In genomic region chr6:31517681-31518337, GRCm38 (mm10) we compare ENCODE assay signal across 11 mouse cellular contexts. TPM values are rescaled to one million over a fixed set of nuclear protein-coding genes. Genes with fewer than 3 reads are reported as not detected.
DNase-seq lines count a peak whose midpoint lies in the region; ATAC-seq and TF ChIP-seq lines count a peak whose summit lies in the region.
"Had no signal": no experiment of that assay in that cellular context is flagged by ENCODE, and none has a peak within 500 bp of the region (broad histone marks: within the 10 kb centered on the region; RNA-seq: fewer than 3 reads in every experiment).

No protein-coding gene starts in this region.

- no peak for TF ChIP-seq CTCF in heart, adult 2 months (IDR thresholded peaks at IDR 0.05)
- no peak for TF ChIP-seq CTCF in small intestine, adult 2 months (IDR thresholded peaks at IDR 0.05; ENCODE audit: extremely low read depth, insufficient read length, insufficient replicate concordance, low read depth, low read length)

- peaks cover 13% of the 10 kb centered on the region; the same call in 1 of the 2 replicates for H3K36me3 ChIP-seq in heart, adult 2 months (ENCODE audit: control insufficient read depth, insufficient read depth, low read length)
- H3K36me3 ChIP-seq in midbrain, embryonic 15.5 days (replicated peaks): peaks cover 6% of the 10 kb centered on the region; the same call in 1 of the 2 replicates
- H3K36me3 ChIP-seq in midbrain, embryonic 11.5 days (ENCODE audit: control insufficient read depth, insufficient read depth, low read length): no peaks in the 10 kb centered on the region; the same call in 1 of the 2 replicates
- peaks cover 13% of the 10 kb centered on the region; the same call in 1 of the 2 replicates for H3K36me3 ChIP-seq in liver, embryonic 11.5 days (ENCODE audit: control insufficient read depth, insufficient read depth, low read length)
- peaks cover 12% of the 10 kb centered on the region for H3K36me3 ChIP-seq in small intestine, adult 2 months (ENCODE audit: control insufficient read depth, insufficient read depth, low read length)
- 0 out of 2 replicates have a peak, but pooled peaks cover 2% of the 10 kb centered on the region for H3K36me3 ChIP-seq in hindbrain, embryonic 16.5 days (ENCODE audit: control insufficient read depth, insufficient read depth, low read length)

- no peak overlapping the region for H3K4me2 ChIP-seq in midbrain, embryonic 15.5 days
- no peak overlapping the region for H3K4me2 ChIP-seq in midbrain, embryonic 11.5 days
- H3K4me2 ChIP-seq in liver, embryonic 11.5 days: peak overlapping the region; percentile 4; the same call in 1 of the 2 replicates
- H3K4me2 ChIP-seq in hindbrain, embryonic 16.5 days (ENCODE audit: low read length): no peak overlapping the region
- H3K4me2 ChIP-seq: midbrain, embryonic 12.5 days had no signal

- no peak for TF ChIP-seq EP300 in heart, adult 2 months (IDR thresholded peaks at IDR 0.05; ENCODE audit: insufficient read depth, low read depth, low read length)

- intact Hi-C loops in heart, adult 2 months (cut with DNase I): no loop called here

- no peaks in the 10 kb centered on the region for H3K9me3 ChIP-seq in midbrain, embryonic 15.5 days
- H3K9me3 ChIP-seq in midbrain, embryonic 11.5 days (ENCODE audit: control insufficient read depth, low read length): no peaks in the 10 kb centered on the region
- H3K9me3 ChIP-seq in liver, embryonic 11.5 days (ENCODE audit: control insufficient read depth, low read length): no peaks in the 10 kb centered on the region
- no peaks in the 10 kb centered on the region for H3K9me3 ChIP-seq in hindbrain, embryonic 16.5 days (ENCODE audit: control insufficient read depth, low read length)
- H3K9me3 ChIP-seq: midbrain, embryonic 12.5 days had no signal

- WGBS in heart, adult 2 months: 31% methylated on average over 9 of the region's 9 CpGs
- 70% methylated on average over 9 of the region's 9 CpGs for WGBS in midbrain, embryonic 15.5 days
- 87% methylated on average over 9 of the region's 9 CpGs for WGBS in midbrain, embryonic 11.5 days
- 68% methylated on average over 9 of the region's 9 CpGs for WGBS in liver, embryonic 11.5 days
- 61% methylated on average over 9 of the region's 9 CpGs for WGBS in small intestine, adult 2 months
- WGBS in hindbrain, embryonic 16.5 days: 62% methylated on average over 9 of the region's 9 CpGs

- H3K27ac ChIP-seq in heart, adult 2 months: peak overlapping the region; percentile 74
- peak overlapping the region; percentile 13; the same call in 1 of the 2 replicates for H3K27ac ChIP-seq in midbrain, embryonic 15.5 days
- H3K27ac ChIP-seq in midbrain, embryonic 11.5 days (ENCODE audit: low read depth, low read length): no peak overlapping the region
- H3K27ac ChIP-seq in liver, embryonic 11.5 days (ENCODE audit: low read depth, low read length): peak overlapping the region; percentile 45; the same call in 1 of the 2 replicates
- peak overlapping the region; percentile 29; the same call in 1 of the 2 replicates for H3K27ac ChIP-seq in small intestine, adult 2 months (ENCODE audit: insufficient read depth, low read depth, low read length)
- no peak overlapping the region for H3K27ac ChIP-seq in hindbrain, embryonic 16.5 days (ENCODE audit: low read depth, low read length)
- H3K27ac ChIP-seq: midbrain, embryonic 12.5 days had no signal

- DNase-seq in heart, adult 2 months: peak in 1 of 2 experiments; percentile 23
- DNase-seq in heart, adult 9 months (ENCODE audit: low spot score in 2 of 2): no peak
- DNase-seq in midbrain, embryonic 11.5 days (ENCODE audit: low spot score, missing footprints): no peak
- DNase-seq in liver, embryonic 11.5 days (ENCODE audit: low spot score): no peak
- DNase-seq: kidney, postnatal 10 days; right cerebral cortex, postnatal 4 days had no signal

- H3K79me2 ChIP-seq in heart, adult 2 months (replicated peaks; ENCODE audit: control insufficient read depth, insufficient read depth, low read length): no peaks in the 10 kb centered on the region

- H3K27me3 ChIP-seq in heart, adult 2 months (ENCODE audit: control insufficient read depth, insufficient read depth, low read length): no peaks in the 10 kb centered on the region
- no peaks in the 10 kb centered on the region for H3K27me3 ChIP-seq in midbrain, embryonic 15.5 days (replicated peaks)
- H3K27me3 ChIP-seq in midbrain, embryonic 11.5 days (ENCODE audit: control insufficient read depth, insufficient read depth, low read length): no peaks in the 10 kb centered on the region
- H3K27me3 ChIP-seq in liver, embryonic 11.5 days (replicated peaks; ENCODE audit: control insufficient read depth, insufficient read depth, low read length): no peaks in the 10 kb centered on the region
- no peaks in the 10 kb centered on the region for H3K27me3 ChIP-seq in small intestine, adult 2 months (ENCODE audit: control insufficient read depth, insufficient read depth, low read length)
- H3K27me3 ChIP-seq in hindbrain, embryonic 16.5 days (replicated peaks; ENCODE audit: control insufficient read depth, insufficient read depth, low read length): no peaks in the 10 kb centered on the region
- H3K27me3 ChIP-seq: midbrain, embryonic 12.5 days had no signal

- H3K4me3 ChIP-seq in heart, adult 2 months: no peak overlapping the region
- no peak overlapping the region for H3K4me3 ChIP-seq in midbrain, embryonic 15.5 days
- H3K4me3 ChIP-seq in midbrain, embryonic 11.5 days (ENCODE audit: low read depth, low read length): no peak overlapping the region
- no peak overlapping the region for H3K4me3 ChIP-seq in liver, embryonic 11.5 days (ENCODE audit: low read depth, low read length)
- no peak overlapping the region for H3K4me3 ChIP-seq in small intestine, adult 2 months (ENCODE audit: low read depth, low read length)
- no peak overlapping the region for H3K4me3 ChIP-seq in hindbrain, embryonic 16.5 days (ENCODE audit: low read length)
- H3K4me3 ChIP-seq: midbrain, embryonic 12.5 days had no signal

- peaks cover 18% of the 10 kb centered on the region for H3K4me1 ChIP-seq in heart, adult 2 months (ENCODE audit: control insufficient read depth, insufficient read depth, low read length)
- H3K4me1 ChIP-seq in midbrain, embryonic 15.5 days: peaks cover 4% of the 10 kb centered on the region
- H3K4me1 ChIP-seq in midbrain, embryonic 11.5 days (ENCODE audit: control insufficient read depth, insufficient read depth, low read length): no peaks in the 10 kb centered on the region
- peaks cover 22% of the 10 kb centered on the region for H3K4me1 ChIP-seq in liver, embryonic 11.5 days (replicated peaks; ENCODE audit: control insufficient read depth, insufficient read depth, low read length)
- H3K4me1 ChIP-seq in small intestine, adult 2 months (ENCODE audit: control insufficient read depth, insufficient read depth, insufficient read length, low read length): no peaks in the 10 kb centered on the region
- H3K4me1 ChIP-seq in hindbrain, embryonic 16.5 days (ENCODE audit: control insufficient read depth, insufficient read depth, low read depth, low read length): peaks cover 6% of the 10 kb centered on the region; the same call in 1 of the 2 replicates

- TF ChIP-seq POLR2A in heart, adult 2 months (IDR thresholded peaks at IDR 0.05; ENCODE audit: insufficient read depth, low read depth, low read length): no peak
- TF ChIP-seq POLR2A in small intestine, adult 2 months (IDR thresholded peaks at IDR 0.05; ENCODE audit: low read depth, low read length): no peak

- no peak for ATAC-seq in midbrain, embryonic 15.5 days (replicated peaks)
- ATAC-seq in midbrain, embryonic 11.5 days (ENCODE audit: low FRiP score): no peak
- ATAC-seq in liver, embryonic 11.5 days (replicated peaks; ENCODE audit: low FRiP score): no peak
- ATAC-seq in megakaryocyte-erythroid progenitor cell, adult 5-6 weeks (replicated peaks; ENCODE audit: low FRiP score, low TSS enrichment, poor library complexity, severe bottlenecking): no peak
- no peak for ATAC-seq in hindbrain, embryonic 16.5 days

- H3K9ac ChIP-seq in heart, adult 2 months (ENCODE audit: low read depth, low read length): no peak overlapping the region
- H3K9ac ChIP-seq in midbrain, embryonic 15.5 days: no peak overlapping the region
- no peak overlapping the region for H3K9ac ChIP-seq in midbrain, embryonic 11.5 days (ENCODE audit: low read length)
- H3K9ac ChIP-seq in liver, embryonic 11.5 days (ENCODE audit: low read depth, low read length): 0 out of 2 replicates have a peak overlapping the region, but pooled peaks have one; percentile 4
- H3K9ac ChIP-seq in hindbrain, embryonic 16.5 days (ENCODE audit: low read depth, low read length): no peak overlapping the region
- H3K9ac ChIP-seq: midbrain, embryonic 12.5 days had no signal

RNA-seq across cellular contexts. Expression of gene Podxl, which starts 46.0 kb away (rescaled TPM):
- total RNA-seq in heart, adult 2 months (2021): 10 to 100 TPM; 71.6 to 90.9 TPM
- polyA plus RNA-seq in heart, adult 2 months (2012; rRNA removed): 53.8 and 99.2 TPM in 2 replicates
- 12.0 and 12.3 TPM in 2 replicates for polyA plus RNA-seq in midbrain, embryonic 15.5 days (2015; fragmentation: Nextera tagmentation; extraction: Ambion mirVana)
- polyA plus RNA-seq in midbrain, embryonic 11.5 days (2014; fragmentation: Nextera tagmentation; extraction: Ambion mirVana): 10.8 and 13.2 TPM in 2 replicates
- 27.8 and 29.1 TPM in 2 replicates for polyA plus RNA-seq in liver, embryonic 11.5 days (2014; fragmentation: Nextera tagmentation; extraction: Ambion mirVana)
- 7.8 and 17.0 TPM in 2 replicates for polyA plus RNA-seq in small intestine, adult 2 months (2012; rRNA removed)
- 0.92 and 1.8 TPM in 2 replicates for total RNA-seq in megakaryocyte-erythroid progenitor cell, adult 5-6 weeks (2014; fragmentation: Nextera tagmentation)
- total RNA-seq in megakaryocyte-erythroid progenitor cell, adult 5-6 weeks (2017): 0.23 and 0.72 TPM in 2 replicates
- 8.3 and 11.3 TPM in 2 replicates for polyA plus RNA-seq in hindbrain, embryonic 16.5 days (2015; fragmentation: Nextera tagmentation; extraction: Ambion mirVana)

Comparison
In these comparisons a context has a peak if more than half of its experiments do, and no peak if none do; other contexts are left out.
1. H3K27ac ChIP-seq: peak in heart, adult 2 months (single experiment), midbrain, embryonic 15.5 days (single experiment), liver, embryonic 11.5 days (single experiment) and small intestine, adult 2 months (single experiment); none in midbrain, embryonic 11.5 days (single experiment) and hindbrain, embryonic 16.5 days (single experiment).